In the genomic region with DNA sequence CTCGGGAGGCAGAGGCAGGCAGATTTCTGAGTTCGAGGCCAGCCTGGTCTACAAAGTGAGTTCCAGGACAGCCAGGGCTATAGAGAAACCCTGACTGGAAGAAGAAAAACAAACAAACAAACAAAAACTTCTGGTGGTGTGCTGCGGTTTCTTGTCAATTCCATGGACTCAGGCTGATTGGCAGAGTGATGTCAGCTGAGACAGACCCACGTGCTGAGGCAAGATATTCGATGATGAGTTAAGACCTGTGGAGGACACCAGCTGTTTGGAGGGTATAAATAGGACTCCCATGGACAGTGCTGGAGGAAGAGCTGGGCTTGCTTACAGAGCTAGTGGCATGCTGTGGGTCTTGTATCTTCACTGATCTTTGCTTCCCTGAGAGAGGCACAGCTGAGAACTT, we compare ENCODE assay signal across 8 mouse cellular contexts. TPM values are rescaled to one million over a fixed set of nuclear protein-coding genes. Genes with fewer than 3 reads are reported as not detected.
DNase-seq lines count a peak whose midpoint lies in the region; ATAC-seq and TF ChIP-seq lines count a peak whose summit lies in the region.
"Not testable (repeated sequence)": the region's sequence is repeated elsewhere in the genome, so short reads cannot be mapped to it uniquely, and the experiment has no call there.

A gene (plus strand): TSS at position 301 of the 400 bp plus-strand sequence.

- H3K9ac ChIP-seq in lung, postnatal 0 days (replicated peaks; ENCODE audit: low read depth); neural tube, embryonic 14.5 days (replicated peaks; ENCODE audit: low read depth, low read length): not testable (repeated sequence)

- TF ChIP-seq CTCF in G1E (IDR thresholded peaks at IDR 0.05; ENCODE audit: low read depth, low read length); kidney, adult 2 months (conservative IDR thresholded peaks at IDR 0.05; ENCODE audit: insufficient read depth, insufficient read length, low read depth, low read length); lung, postnatal 0 days (IDR thresholded peaks at IDR 0.05): not testable (repeated sequence)

- H3K9me3 ChIP-seq in G1E (replicated peaks); embryonic facial prominence, embryonic 10.5 days; lung, postnatal 0 days (ENCODE audit: low read length); neural tube, embryonic 14.5 days (ENCODE audit: control insufficient read depth, low read length): not testable (repeated sequence)

- not testable (repeated sequence) for H3K27me3 ChIP-seq in G1E (ENCODE audit: insufficient read depth, low read length); embryonic facial prominence, embryonic 10.5 days (replicated peaks; ENCODE audit: low read depth, poor library complexity, severe bottlenecking); kidney, adult 2 months (replicated peaks; ENCODE audit: control insufficient read depth, insufficient read depth, low read length); lung, postnatal 0 days (replicated peaks; ENCODE audit: insufficient read depth, low read length); neural tube, embryonic 14.5 days (ENCODE audit: control insufficient read depth, insufficient read depth, low read length)

- ATAC-seq in G1E (ENCODE audit: extremely low read depth, insufficient number of reproducible peaks, low FRiP score, poor library complexity, severe bottlenecking); lung, postnatal 0 days; neural tube, embryonic 14.5 days (ENCODE audit: low read depth): not testable (repeated sequence)

- not testable (repeated sequence) for H3K36me3 ChIP-seq in G1E (replicated peaks); embryonic facial prominence, embryonic 10.5 days (replicated peaks); kidney, adult 2 months (ENCODE audit: control insufficient read depth, insufficient read depth, low read length); lung, postnatal 0 days (ENCODE audit: insufficient read depth, low read length); neural tube, embryonic 14.5 days (ENCODE audit: control insufficient read depth, insufficient read depth, low read length)

- not testable (repeated sequence) for H3K4me2 ChIP-seq in lung, postnatal 0 days (replicated peaks; ENCODE audit: low read depth, low read length); neural tube, embryonic 14.5 days (ENCODE audit: low read depth, low read length)

- 86% methylated on average over 5 of the region's 5 CpGs for WGBS in embryonic facial prominence, embryonic 10.5 days
- WGBS in kidney, adult 2 months, result 90% methylated on average over 5 of the region's 5 CpGs
- 73% methylated on average over 5 of the region's 5 CpGs for WGBS in lung, postnatal 0 days
- WGBS in neural tube, embryonic 14.5 days, result 90% methylated on average over 5 of the region's 5 CpGs

- not testable (repeated sequence) for TF ChIP-seq EP300 in lung, postnatal 0 days (IDR thresholded peaks at IDR 0.05)

- peaks cover 27% of the 10 kb centered on the region for H3K4me1 ChIP-seq in G1E (ENCODE audit: insufficient read depth, low read depth, low read length)
- H3K4me1 ChIP-seq in embryonic facial prominence, embryonic 10.5 days; kidney, adult 2 months (ENCODE audit: control insufficient read depth, insufficient read depth, low read length); lung, postnatal 0 days (ENCODE audit: insufficient read depth, low read depth, low read length); neural tube, embryonic 14.5 days (ENCODE audit: control insufficient read depth, insufficient read depth, low read length): not testable (repeated sequence)

- TF ChIP-seq POLR2A in kidney, adult 2 months (IDR thresholded peaks at IDR 0.05; ENCODE audit: low read depth, low read length), result not testable (repeated sequence)

- intact Hi-C loops in heart, postnatal 14 days (cut with DNase I); left cerebral cortex, postnatal 25 days (cut with DNase I): not testable (repeated sequence)

- not testable (repeated sequence) for DNase-seq in G1E (ENCODE audit: low spot score); embryonic facial prominence, embryonic 10.5 days (ENCODE audit: low spot score); gastrocnemius, postnatal 10 days; heart, postnatal 14 days; kidney, adult 2 months; left cerebral cortex, postnatal 25 days (ENCODE audit: low spot score in 2 of 2); lung, postnatal 0 days (ENCODE audit: low spot score)

- H3K4me3 ChIP-seq in G1E (ENCODE audit: low read depth, low read length); embryonic facial prominence, embryonic 10.5 days; kidney, adult 2 months (ENCODE audit: insufficient read depth, low read depth, low read length); lung, postnatal 0 days (ENCODE audit: low read depth, low read length); neural tube, embryonic 14.5 days (ENCODE audit: low read depth, low read length): not testable (repeated sequence)

- H3K27ac ChIP-seq in embryonic facial prominence, embryonic 10.5 days (replicated peaks); kidney, adult 2 months (ENCODE audit: insufficient read depth, low read depth, low read length); lung, postnatal 0 days (ENCODE audit: low read length); neural tube, embryonic 14.5 days (ENCODE audit: low read depth, low read length): not testable (repeated sequence)

RNA-seq across cellular contexts. Expression of the gene that starts here (rescaled TPM):
- total RNA-seq in G1E (2014; fragmentation: Nextera tagmentation) (70.0 and 97.5 TPM in 2 replicates), G1E (2017) (48.1 and 51.6 TPM in 2 replicates)
- 11.0 and 11.2 TPM in 2 replicates for polyA plus RNA-seq in G1E (2012)
- 30.5 and 30.7 TPM in 2 replicates for polyA plus RNA-seq in embryonic facial prominence, embryonic 10.5 days (2016; fragmentation: Nextera tagmentation; extraction: Ambion mirVana)
- 10 to 100 TPM; 13.9 to 19.1 TPM for total RNA-seq in gastrocnemius, postnatal 10 days (2021)
- total RNA-seq in heart, postnatal 14 days (2021), result 10 to 100 TPM; 21.0 to 22.6 TPM
- polyA plus RNA-seq in kidney, adult 2 months (2012; rRNA removed), result 11.5 and 12.0 TPM in 2 replicates
- 10 to 100 TPM; 26.0 to 26.1 TPM for total RNA-seq in left cerebral cortex, postnatal 25 days (2021)
- 30.7 and 30.8 TPM in 2 replicates for polyA plus RNA-seq in lung, postnatal 0 days (2015; fragmentation: Nextera tagmentation; extraction: Ambion mirVana)
- 17.8 and 18.8 TPM in 2 replicates for polyA plus RNA-seq in neural tube, embryonic 14.5 days (2014; fragmentation: Nextera tagmentation; extraction: Ambion mirVana)
